Mouse (Mus musculus) liver, adult 10 weeks (tissue): ENCODE measurements around the gene Ccng2. TPM values are rescaled to one million over a fixed set of nuclear protein-coding genes. Genes with fewer than 3 reads are reported as not detected.

Source experiments
- polyA plus RNA-seq: library from polyadenylated mRNA; stranded (reverse); fragments of 350-450 nt; fragmentation: Illumina TruSeq; extraction: RNeasy Lipid Tissue Mini Kit (QIAGEN cat#74804); gene quantifications from one replicate; pipeline ENCODE4 v1.2.3, GENCODE M21; 2014; ENCODE audit warnings: low read depth, low replicate concordance

Ccng2 gene
- polyA plus RNA-seq: 32.2 TPM

GRCm38 (mm10) chr5:93266883-93267704, at the start of gene Ccng2:
Gene Ccng2, plus strand, starts transcription at chr5:93267257.

Other genes with a start within 250 kb of the Ccng2 start
- gene Sowahb, start 222.2 kb upstream of the Ccng2 start, polyA plus RNA-seq: 2.7 TPM
- 7.4 TPM for gene Sept11, start 173.8 kb upstream of the Ccng2 start, polyA plus RNA-seq
- gene Ccni, start 60.8 kb upstream of the Ccng2 start, polyA plus RNA-seq: 310 TPM
- not detected for gene 2010109A12Rik, start 60.7 kb upstream of the Ccng2 start, polyA plus RNA-seq